Mouse (Mus musculus): ENCODE data around the gene Proser2. TPM values are rescaled to one million over a fixed set of nuclear protein-coding genes. Genes with fewer than 3 reads are reported as not detected.

Gene Proser2
- polyA plus RNA-seq, 1 experiment from 2014 or later = 8.8 TPM

- H3K4me2 ChIP-seq (replicated peaks) = no peak overlapping the region
- no peaks in the 10 kb centered on the region for H3K9me3 ChIP-seq
- H3K4me1 ChIP-seq = peaks cover 21% of the 10 kb centered on the region
- no peak overlapping the region for H3K27ac ChIP-seq
- 88% methylated on average over 7 of the region's 7 CpGs for whole genome bisulfite sequencing
- H3K9ac ChIP-seq = no peak overlapping the region
- ATAC-seq (ENCODE audit: low FRiP score, low read depth) = no peak
- no peaks in the 10 kb centered on the region for H3K27me3 ChIP-seq
- H3K36me3 ChIP-seq = no peaks in the 10 kb centered on the region
- no peak overlapping the region for H3K4me3 ChIP-seq
Observed at GRCm38 (mm10) chr2:6157635-6158034, 27.6 kb upstream of the Proser2 start.

GRCm38 (mm10) chr2:6157208-6157607, 27.2 kb upstream of the Proser2 start:
- Histone ChIP-seq H3K9ac (no peak overlapping the region), H3K27ac (no peak overlapping the region), H3K4me3 (no peak overlapping the region), H3K9me3 (no peaks in the 10 kb centered on the region), H3K4me2 (replicated peaks) (no peak overlapping the region), H3K4me1 (peaks cover 17% of the 10 kb centered on the region), H3K27me3 (no peaks in the 10 kb centered on the region), H3K36me3 (no peaks in the 10 kb centered on the region)
- no peak for ATAC-seq (ENCODE audit: low FRiP score, low read depth)
- 86% methylated on average over 4 of the region's 4 CpGs for WGBS

- ATAC-seq (ENCODE audit: low FRiP score, low read depth) = peak; percentile 40; the same call in 1 of the 2 replicates
- no peak overlapping the region for H3K27ac ChIP-seq
- H3K4me3 ChIP-seq = no peak overlapping the region
- H3K36me3 ChIP-seq = no peaks in the 10 kb centered on the region
- no peaks in the 10 kb centered on the region for H3K4me1 ChIP-seq
- no peaks in the 10 kb centered on the region for H3K27me3 ChIP-seq
- WGBS = 80% methylated on average over 5 of the region's 5 CpGs
- H3K9ac ChIP-seq = no peak overlapping the region
- no peak overlapping the region for H3K4me2 ChIP-seq (replicated peaks)
- H3K9me3 ChIP-seq = no peaks in the 10 kb centered on the region
Observed at GRCm38 (mm10) chr2:6149801-6150200, 19.8 kb upstream of the Proser2 start.

- 82% methylated on average over 7 of the region's 7 CpGs for WGBS
- H3K9me3 ChIP-seq = no peaks in the 10 kb centered on the region
- 0 out of 2 replicates have a peak, but pooled peaks cover 4% of the 10 kb centered on the region for H3K4me1 ChIP-seq
- H3K9ac ChIP-seq = no peak overlapping the region
- no peak overlapping the region for H3K4me2 ChIP-seq (replicated peaks)
- no peaks in the 10 kb centered on the region for H3K27me3 ChIP-seq
- no peak for ATAC-seq (ENCODE audit: low FRiP score, low read depth)
- H3K27ac ChIP-seq = no peak overlapping the region
- H3K4me3 ChIP-seq = no peak overlapping the region
- no peaks in the 10 kb centered on the region for H3K36me3 ChIP-seq
Observed at GRCm38 (mm10) chr2:6146901-6147300, 16.9 kb upstream of the Proser2 start.

DNA sequence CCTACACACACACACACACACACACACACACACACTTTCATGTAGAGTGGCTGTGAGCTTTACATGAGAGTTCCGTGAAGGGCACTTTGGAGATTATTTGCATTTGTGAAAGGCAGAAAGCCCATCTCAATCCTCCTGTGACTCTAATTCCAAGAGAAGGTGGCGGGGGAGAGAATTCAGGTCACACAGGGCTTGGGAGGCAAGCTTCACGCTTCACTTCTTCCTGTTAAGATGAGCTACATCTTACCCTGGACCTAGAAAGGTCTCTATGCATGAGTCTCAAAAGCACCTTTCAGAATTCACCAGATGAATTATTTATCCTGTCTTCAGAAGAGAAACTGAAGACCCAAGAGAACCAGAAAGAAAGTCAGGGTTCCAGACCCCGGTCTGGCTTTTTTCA, 16.2 kb upstream of the Proser2 start:
- no peak for ATAC-seq (ENCODE audit: low FRiP score, low read depth)
- Histone ChIP-seq H3K4me2 (replicated peaks) (no peak overlapping the region), H3K9me3 (no peaks in the 10 kb centered on the region), H3K9ac (no peak overlapping the region), H3K4me3 (no peak overlapping the region), H3K27ac (no peak overlapping the region), H3K27me3 (no peaks in the 10 kb centered on the region), H3K36me3 (no peaks in the 10 kb centered on the region), H3K4me1 (0 out of 2 replicates have a peak, but pooled peaks cover 4% of the 10 kb centered on the region)
- WGBS = 89% methylated on average over 4 of the region's 4 CpGs

GRCm38 (mm10) chr2:6145611-6146010, 15.6 kb upstream of the Proser2 start:
- no peak overlapping the region for H3K4me3 ChIP-seq
- 71% methylated on average over 10 of the region's 10 CpGs for WGBS
- H3K27me3 ChIP-seq = no peaks in the 10 kb centered on the region
- H3K36me3 ChIP-seq = no peaks in the 10 kb centered on the region
- 0 out of 2 replicates have a peak, but pooled peaks cover 4% of the 10 kb centered on the region for H3K4me1 ChIP-seq
- no peak overlapping the region for H3K27ac ChIP-seq
- no peaks in the 10 kb centered on the region; the same call in 1 of the 2 replicates for H3K9me3 ChIP-seq
- H3K9ac ChIP-seq = no peak overlapping the region
- no peak overlapping the region for H3K4me2 ChIP-seq (replicated peaks)
- no peak for ATAC-seq (ENCODE audit: low FRiP score, low read depth)

DNA sequence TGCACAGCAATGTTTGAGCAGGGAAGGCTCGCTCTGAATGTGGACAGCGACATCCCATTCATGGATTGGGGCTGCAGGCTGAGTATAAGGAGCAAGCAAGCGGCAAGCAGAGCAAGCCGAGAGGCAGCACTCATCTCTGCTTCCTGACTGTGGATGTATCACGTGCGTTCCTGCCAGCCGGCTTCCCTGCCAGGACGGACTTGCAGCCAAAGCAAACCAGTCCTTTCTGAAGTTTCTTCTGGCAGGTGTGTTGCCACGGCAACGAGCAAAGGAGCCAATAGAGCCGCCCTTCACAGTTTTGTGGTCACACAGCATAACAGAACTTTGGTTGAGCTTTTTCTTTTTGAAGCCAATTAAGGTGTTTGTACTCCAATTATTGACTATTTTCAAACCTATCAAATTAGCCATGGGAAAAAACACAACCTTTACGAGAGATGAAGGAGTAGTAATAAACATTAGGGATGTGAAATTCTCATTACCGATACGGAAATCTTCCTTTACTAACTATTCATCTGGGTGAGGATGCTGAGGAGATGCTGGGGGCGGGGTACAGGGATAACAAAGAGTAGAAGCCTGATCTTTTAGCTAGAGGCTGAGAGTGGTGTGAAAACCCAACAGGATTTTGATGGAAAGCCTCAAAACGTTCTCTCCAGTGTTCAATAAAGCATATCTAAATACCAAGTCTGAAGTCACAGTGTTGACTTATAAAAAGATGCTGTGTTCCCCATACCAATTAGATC, 13.1 kb upstream of the Proser2 start:
- Histone ChIP-seq H3K4me1 (0 out of 2 replicates have a peak, but pooled peaks cover 4% of the 10 kb centered on the region), H3K36me3 (no peaks in the 10 kb centered on the region), H3K9ac (no peak overlapping the region), H3K4me3 (no peak overlapping the region), H3K4me2 (replicated peaks) (no peak overlapping the region), H3K27me3 (no peaks in the 10 kb centered on the region), H3K27ac (no peak overlapping the region), H3K9me3 (no peaks in the 10 kb centered on the region; the same call in 1 of the 2 replicates)
- ATAC-seq (ENCODE audit: low FRiP score, low read depth) = no peak
- WGBS = 65% methylated on average over 16 of the region's 16 CpGs

DNA sequence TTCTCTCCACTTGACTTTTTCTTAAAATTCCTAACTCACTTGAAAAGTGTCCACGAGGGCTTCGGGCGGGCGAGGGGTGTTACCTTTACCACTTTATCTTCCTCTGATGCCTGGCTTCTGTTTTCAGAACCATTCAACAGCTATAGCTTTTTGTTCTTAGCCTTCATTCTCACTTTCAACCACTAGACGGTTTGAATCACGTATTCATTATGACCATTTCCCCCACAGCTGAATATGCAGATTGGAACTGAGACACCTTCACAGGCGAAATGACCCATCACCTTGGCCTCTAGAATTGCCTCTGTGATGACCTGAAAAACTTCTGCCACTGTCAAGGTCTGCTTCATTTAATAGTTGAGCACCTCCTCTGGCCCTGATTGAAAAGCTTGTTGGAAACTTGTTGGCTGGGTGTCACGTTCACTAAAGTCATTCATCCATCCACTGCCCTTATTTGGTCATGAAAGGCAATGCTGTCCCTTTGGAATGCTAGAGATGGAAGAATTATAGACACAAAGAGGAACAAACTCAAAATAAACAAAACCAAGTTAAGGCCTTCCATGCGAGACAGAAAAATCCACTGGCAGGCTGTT, 10.7 kb upstream of the Proser2 start:
- ATAC-seq (ENCODE audit: low FRiP score, low read depth) = no peak
- Histone ChIP-seq H3K4me1 (0 out of 2 replicates have a peak, but pooled peaks cover 4% of the 10 kb centered on the region), H3K4me3 (no peak overlapping the region), H3K9me3 (no peaks in the 10 kb centered on the region; the same call in 1 of the 2 replicates), H3K4me2 (replicated peaks) (no peak overlapping the region), H3K27me3 (no peaks in the 10 kb centered on the region), H3K36me3 (no peaks in the 10 kb centered on the region), H3K27ac (no peak overlapping the region), H3K9ac (no peak overlapping the region)
- WGBS = 85% methylated on average over 9 of the region's 9 CpGs

DNA sequence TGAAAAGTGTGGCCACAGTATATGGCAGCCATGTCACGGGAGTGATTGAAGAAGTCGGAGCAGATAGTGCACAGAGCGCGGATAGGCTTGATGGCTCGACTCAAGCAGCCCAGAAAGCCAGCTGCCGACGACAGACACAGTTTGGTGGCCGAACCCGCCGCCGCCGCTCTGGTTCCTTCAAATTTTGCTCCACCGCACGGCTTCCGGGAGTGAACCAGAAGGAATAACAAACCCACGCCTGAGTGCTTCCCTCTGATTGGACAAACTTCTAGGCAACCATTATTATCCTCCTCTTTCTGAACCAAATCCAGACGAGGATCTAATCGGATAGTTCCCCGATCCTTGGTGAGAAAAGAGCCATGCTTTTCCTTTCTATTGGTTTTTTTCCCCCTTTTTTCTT, 3.9 kb upstream of the Proser2 start:
- ATAC-seq (ENCODE audit: low FRiP score, low read depth) = no peak
- 93% methylated on average over 19 of the region's 19 CpGs for WGBS

DNA sequence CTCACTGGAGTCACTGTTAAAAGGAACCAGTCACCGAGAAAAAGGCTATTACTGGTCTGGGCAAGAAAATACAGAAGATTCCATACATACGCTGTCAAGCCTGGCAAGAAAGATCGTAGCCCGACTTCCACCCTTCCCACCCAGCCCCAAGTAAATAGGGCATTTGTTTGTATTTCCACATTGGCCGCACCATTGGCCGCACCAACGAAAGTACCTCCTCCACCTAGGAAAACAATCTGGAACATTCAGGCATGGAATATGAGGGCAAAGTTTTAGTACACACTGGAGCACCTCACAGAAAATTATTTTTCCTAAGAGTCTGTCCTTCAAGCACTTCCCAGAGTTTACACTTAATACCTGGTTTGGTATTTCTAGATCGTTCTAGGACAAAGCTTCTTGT, 1.1 kb downstream of the Proser2 start:
- ATAC-seq (ENCODE audit: low FRiP score, low read depth) = no peak
- 48% methylated on average over 8 of the region's 8 CpGs for WGBS
- Histone ChIP-seq H3K27me3 (peaks cover 28% of the 10 kb centered on the region), H3K27ac (no peak overlapping the region), H3K9me3 (no peaks in the 10 kb centered on the region), H3K4me3 (peak overlapping the region; percentile 68), H3K9ac (0 out of 2 replicates have a peak overlapping the region, but pooled peaks have one; percentile 67), H3K4me2 (replicated peaks) (peak overlapping the region; percentile 82), H3K4me1 (peaks cover 12% of the 10 kb centered on the region; the same call in 1 of the 2 replicates), H3K36me3 (no peaks in the 10 kb centered on the region)

More for the DNA sequence above, 3.9 kb upstream of the Proser2 start:
- Histone ChIP-seq H3K4me3 (no peak overlapping the region), H3K4me2 (replicated peaks) (no peak overlapping the region), H3K27ac (no peak overlapping the region), H3K27me3 (peaks cover 9% of the 10 kb centered on the region), H3K9ac (no peak overlapping the region), H3K4me1 (no peaks in the 10 kb centered on the region), H3K36me3 (no peaks in the 10 kb centered on the region), H3K9me3 (no peaks in the 10 kb centered on the region)

- no peak for ATAC-seq (ENCODE audit: low FRiP score, low read depth)
- no peak overlapping the region for H3K9ac ChIP-seq
- H3K4me3 ChIP-seq = peak overlapping the region; percentile 68; the same call in 1 of the 2 replicates
- H3K4me2 ChIP-seq (replicated peaks) = peak overlapping the region; percentile 82
- peaks cover 28% of the 10 kb centered on the region for H3K27me3 ChIP-seq
- no peaks in the 10 kb centered on the region for H3K36me3 ChIP-seq
- H3K27ac ChIP-seq = no peak overlapping the region
- H3K9me3 ChIP-seq = no peaks in the 10 kb centered on the region
- H3K4me1 ChIP-seq = peaks cover 12% of the 10 kb centered on the region; the same call in 1 of the 2 replicates
- WGBS = 83% methylated on average over 11 of the region's 11 CpGs
Observed at GRCm38 (mm10) chr2:6128136-6128805, 1.7 kb downstream of the Proser2 start.

GRCm38 (mm10) chr2:6123046-6123445, 7.0 kb downstream of the Proser2 start:
- 0 out of 2 replicates have a peak, but pooled peaks cover 8% of the 10 kb centered on the region for H3K4me1 ChIP-seq
- no peak for ATAC-seq (ENCODE audit: low FRiP score, low read depth)
- WGBS = 82% methylated on average over 7 of the region's 7 CpGs
- H3K9me3 ChIP-seq = no peaks in the 10 kb centered on the region
- no peak overlapping the region for H3K9ac ChIP-seq
- H3K36me3 ChIP-seq = no peaks in the 10 kb centered on the region
- H3K4me2 ChIP-seq (replicated peaks) = no peak overlapping the region
- H3K27ac ChIP-seq = no peak overlapping the region
- peaks cover 11% of the 10 kb centered on the region for H3K27me3 ChIP-seq
- H3K4me3 ChIP-seq = no peak overlapping the region
